Mouse (Mus musculus): ENCODE results near the gene Glod5.
"Not testable (repeated sequence)": the region's sequence is repeated elsewhere in the genome, so short reads cannot be mapped to it uniquely, and the experiment has no call there.

The Glod5 gene

DNA sequence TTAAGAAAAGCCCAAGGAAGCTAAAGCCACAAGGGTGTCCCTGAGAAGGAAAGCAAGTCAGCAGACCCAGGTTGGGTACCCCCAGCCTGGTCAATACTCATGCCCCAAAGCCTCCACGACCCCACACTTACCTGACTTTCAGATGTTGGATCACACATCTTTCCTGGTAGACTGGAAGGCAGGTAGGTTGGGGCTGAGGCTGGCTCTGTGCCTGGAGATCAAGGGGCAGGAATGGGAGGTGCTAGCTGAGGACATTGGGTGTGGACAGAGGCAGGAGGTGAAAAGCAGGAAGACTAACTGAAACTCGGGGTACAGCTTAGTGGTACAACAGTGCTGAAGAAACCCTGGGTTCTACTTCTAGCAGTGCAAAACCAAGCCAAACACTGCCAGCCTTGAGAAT lies at the start of gene Glod5:
TSS of gene Glod5 (minus strand) at position 207 of the 400 bp plus-strand sequence.
- no peak for DNase-seq (ENCODE audit: low read depth)

DNA sequence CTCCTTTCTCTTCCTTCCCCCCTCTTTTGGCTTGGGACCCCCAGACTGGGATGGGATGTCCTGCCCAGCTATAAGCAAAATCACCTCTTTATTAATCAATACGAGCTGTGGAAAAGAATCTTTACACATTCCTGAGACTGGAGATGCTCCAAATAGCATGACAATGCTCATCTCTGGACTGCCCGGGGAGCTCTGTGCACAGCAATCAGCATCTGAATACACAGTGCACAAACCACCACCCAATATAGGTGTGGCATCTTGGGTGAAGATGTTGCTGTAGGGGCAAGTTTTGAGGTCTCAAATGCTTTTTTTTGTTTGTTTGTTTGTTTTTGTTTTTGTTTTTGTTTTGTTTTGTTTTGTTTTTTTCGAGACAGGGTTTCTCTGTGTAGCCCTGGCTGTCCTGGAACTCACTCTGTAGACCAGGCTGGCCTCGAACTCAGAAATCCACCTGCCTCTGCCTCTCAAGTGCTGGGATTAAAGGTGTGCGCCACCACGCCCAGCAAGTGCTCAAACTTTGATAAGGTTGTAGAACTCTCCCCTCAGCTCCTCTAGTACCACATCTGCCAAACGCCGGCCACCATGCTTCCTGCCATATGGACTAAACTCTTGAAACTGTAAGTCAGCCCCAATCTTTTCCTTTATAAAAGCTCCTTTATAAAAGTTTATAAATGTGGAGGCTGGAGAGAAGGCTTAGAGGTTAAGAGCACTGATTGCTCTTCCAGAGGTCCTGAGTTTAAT lies 32.9 kb upstream of the Glod5 start:
- not testable (repeated sequence) for DNase-seq (ENCODE audit: low read depth)

DNA sequence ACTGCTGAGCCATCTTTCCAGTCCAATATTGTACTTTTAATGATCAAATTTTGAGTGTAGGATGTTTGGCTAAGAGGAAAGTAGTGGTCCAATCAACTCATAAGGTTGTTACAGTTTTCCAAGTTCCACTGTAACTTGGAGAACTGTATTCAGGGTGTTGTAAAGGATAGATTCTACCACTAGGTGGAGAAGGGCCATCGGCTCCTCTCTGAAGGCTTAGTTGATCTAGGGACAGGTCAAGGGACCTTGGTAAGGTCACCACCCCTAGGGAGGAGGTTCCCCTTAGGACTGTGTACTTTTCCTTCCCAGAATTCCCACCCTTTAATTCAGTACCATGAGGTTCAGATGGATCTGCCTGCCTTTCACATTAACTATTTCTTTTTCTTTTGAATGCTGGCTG lies 14.7 kb upstream of the Glod5 start:
- no peak for DNase-seq (ENCODE audit: low read depth)

DNA sequence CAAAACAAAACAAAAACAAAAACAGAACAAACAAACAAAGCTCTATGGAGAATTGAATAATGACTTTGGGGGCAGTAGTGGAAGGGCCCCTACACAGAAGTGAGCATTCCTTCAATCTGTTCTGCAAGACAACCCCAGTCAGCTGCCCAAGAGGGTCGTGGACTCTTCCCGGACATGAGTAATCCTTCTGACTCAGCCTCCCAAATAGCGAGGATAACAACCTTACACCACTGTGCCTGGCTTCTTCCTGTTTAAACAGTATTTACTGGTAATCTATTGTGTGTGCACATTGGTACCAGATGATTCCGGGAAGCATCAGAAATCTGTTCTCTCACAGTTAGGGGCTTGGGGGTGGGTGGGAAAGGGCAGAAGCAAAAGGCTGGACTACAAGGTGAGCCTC lies 8.5 kb upstream of the Glod5 start:
- no peak for DNase-seq (ENCODE audit: low read depth)

DNA sequence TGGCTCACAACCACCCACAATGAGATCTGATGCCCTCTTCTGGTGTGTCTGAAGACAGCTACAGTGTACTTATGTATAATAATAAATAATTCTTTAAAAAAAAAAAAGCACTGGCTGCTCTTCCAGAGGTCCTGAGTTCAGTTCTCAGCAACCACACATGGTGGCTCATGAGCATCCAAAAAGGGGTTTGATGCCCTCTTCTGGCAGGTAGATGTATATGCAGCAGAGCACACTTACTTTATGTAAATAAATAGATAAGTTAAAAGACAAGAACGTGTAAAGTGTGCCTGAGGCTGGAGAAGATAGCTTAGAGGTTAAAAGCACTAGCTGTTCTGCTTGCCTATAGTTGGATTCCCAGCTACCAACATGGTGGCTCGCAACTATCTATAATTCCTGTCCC lies 6.5 kb upstream of the Glod5 start:
- no peak for DNase-seq (ENCODE audit: low read depth)

DNA sequence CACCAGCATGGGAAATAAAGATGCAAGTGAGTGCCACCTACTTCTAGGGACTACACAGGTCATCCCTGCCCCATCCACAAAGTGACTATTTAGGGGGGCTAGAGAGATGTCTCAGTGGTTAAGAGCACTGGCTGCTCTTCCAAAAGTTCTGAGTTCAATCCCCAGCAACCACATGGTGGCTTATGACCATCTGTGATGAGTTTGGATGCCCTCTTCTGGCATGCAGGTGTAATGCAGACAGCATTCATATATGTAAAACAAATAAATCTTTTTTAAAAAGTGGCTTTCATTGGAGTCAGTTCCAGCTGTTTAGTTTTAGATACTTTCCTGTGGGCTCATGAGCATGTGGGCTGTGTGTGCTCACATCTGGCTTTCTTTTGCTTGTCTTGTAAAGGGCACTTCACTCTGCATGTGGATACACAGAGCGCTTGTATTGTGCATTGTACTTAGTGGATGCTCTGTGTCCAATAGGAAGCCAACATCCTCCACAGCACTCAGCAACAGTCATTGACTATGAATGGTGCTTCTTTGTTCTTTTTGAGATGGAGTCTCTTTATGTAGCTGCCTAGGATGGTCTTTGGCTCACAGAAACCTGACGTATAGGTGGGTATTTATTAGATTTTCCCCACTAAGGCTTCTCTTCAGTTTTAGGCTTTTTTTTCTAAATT lies 2.0 kb upstream of the Glod5 start:
- DNase-seq (ENCODE audit: low read depth) = no peak

DNA sequence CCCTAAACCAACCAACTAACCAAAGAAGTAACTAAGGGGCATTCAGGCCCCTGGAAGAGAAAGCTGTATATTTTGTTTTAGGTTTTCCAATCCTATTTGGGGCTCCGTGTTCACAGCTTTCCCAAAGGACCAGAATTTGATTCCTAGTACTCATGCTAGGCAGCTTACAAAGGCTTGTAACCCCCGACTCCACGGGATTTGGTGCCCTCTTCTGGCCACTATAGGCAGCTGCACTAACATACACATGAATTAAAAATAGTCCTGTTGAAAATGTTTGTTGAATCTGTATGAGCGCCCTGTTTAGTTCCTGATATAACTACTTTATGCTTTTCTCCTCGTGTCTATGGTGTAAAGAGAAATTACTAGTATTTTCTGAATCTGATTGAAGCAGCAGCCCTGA lies 1.1 kb downstream of the Glod5 start:
- DNase-seq (ENCODE audit: low read depth) = peak; percentile 16

DNA sequence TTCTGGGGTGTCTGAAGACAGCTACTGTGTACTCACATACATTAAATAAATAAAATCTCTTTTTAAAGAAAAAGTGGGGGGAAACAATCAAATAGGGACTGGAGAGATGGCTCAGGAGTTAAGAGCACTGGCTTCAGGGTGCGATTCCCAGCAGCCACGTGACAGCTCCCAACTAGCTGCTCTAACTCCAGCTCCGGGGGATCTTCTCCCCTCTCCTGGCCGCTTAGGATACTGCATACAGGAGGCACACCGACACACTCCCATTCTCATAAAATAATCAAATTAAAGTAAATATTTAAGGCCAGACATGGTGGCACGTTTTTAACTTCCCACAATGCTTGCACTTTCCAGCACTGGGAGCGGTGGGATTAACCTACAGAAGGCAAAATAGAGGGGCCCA lies 2.6 kb downstream of the Glod5 start:
- not testable (repeated sequence) for DNase-seq (ENCODE audit: low read depth)

DNA sequence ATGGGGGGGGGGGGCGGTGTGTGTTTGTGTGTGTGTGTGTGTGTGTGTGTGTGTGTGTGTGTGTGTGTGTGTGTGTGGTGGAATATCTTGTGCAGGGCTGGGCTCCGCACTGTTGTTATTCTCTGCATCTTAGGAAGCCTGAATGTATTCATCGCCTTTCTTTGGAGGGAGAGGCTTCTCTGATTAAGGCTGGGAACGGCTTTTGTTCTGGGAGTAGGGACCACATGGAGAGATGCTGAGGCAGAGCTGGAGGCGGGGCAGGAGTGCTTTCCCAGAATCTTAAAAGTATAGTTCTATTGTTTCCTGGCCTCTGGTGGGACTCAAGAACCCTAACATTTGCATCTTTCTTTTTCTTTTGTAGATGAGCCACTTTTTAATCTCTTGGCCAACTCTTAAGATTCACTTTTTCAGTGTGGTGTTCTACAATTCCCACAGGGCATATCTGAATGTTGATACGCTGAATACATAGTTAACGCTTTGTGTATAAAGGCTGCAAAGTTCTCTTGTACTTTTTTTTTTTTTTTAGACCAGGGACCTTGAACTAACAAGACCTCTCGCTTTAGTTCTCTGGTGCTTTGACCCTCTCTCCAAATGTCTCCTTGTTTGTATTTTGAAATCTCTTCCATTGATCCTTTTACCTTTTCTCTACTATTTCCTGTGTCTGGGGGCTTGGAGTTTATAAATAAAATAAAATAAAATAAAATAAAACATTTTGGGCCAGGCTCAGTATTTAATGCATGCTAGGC lies 4.5 kb downstream of the Glod5 start:
- DNase-seq (ENCODE audit: low read depth) = no peak

DNA sequence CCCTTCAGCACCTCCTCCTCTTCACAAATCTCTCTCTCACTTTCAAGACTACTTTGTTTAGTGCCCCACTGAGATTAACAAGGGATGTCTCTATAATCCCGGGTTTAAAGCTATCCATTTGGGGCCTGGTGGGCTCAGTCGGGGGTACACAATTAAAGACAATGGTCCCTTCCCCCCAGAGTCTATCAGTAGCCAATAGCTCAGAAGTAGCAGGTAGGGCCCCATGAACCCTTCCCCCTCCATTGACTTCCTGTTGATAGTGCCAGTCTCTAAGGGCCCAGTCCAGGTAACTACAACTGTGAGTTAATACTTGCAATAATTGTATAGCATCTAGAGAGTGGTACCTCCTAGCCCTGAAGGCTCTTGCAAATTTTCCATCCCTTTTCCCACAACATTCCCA lies 5.1 kb downstream of the Glod5 start:
- no peak for DNase-seq (ENCODE audit: low read depth)

DNA sequence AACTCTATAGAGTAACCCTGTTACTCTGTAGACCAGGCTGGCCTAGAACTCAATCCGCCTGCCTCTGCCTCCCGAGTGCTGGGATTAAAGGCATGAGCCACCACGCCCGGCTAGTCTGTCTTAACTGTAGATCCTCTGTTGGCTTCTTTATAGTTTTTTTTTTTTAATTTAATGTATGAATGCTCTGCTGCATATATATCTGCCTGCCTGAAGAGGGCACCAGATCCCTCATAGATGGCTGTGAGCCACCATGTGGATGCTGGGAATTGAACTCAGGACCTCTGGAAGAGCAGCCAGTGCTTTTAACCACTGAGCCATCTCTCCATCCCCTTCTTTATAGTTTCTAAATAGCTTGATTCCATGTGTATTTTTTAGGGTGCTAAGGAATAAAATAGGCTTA lies 8.9 kb downstream of the Glod5 start:
- DNase-seq (ENCODE audit: low read depth) = not testable (repeated sequence)

DNA sequence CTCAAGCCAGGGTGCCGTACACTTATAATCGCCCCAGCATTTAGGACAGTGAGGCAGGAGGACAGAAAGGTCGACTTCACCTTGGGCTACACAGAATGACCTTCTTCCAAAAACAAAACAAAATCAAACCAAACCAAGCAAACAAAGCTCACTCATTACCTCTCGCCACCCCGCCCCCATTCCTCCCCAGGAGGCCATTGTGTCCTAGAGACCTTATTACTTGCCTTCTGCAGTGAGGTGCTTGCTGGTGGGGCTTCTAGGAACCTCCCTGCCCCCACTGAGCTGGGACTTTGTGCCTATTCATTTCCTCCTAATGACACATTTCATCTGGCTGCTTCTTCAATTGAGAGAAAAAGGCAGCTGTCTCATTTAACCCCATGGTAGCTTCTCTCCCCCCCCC lies 9.7 kb downstream of the Glod5 start:
- no peak for DNase-seq (ENCODE audit: low read depth)

DNA sequence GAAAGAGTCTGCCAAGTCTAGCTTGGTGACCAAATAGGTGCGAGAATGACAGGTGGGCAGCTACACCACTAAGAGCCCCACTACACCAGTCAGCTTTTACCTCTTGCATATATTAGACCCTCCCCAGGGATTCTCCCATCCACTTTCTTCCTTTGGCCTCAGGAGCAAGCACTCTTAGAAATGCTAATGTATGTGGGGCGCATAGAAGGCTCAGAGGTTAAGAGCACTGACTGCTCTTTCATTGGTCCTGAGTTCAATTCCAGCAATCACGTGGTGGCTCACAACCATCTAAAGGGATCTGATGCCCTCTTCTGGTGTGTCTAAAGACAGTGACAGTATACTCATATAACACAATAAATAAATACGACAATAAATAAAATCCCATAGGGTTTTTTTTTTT lies 15.3 kb downstream of the Glod5 start:
- no peak for DNase-seq (ENCODE audit: low read depth)

DNA sequence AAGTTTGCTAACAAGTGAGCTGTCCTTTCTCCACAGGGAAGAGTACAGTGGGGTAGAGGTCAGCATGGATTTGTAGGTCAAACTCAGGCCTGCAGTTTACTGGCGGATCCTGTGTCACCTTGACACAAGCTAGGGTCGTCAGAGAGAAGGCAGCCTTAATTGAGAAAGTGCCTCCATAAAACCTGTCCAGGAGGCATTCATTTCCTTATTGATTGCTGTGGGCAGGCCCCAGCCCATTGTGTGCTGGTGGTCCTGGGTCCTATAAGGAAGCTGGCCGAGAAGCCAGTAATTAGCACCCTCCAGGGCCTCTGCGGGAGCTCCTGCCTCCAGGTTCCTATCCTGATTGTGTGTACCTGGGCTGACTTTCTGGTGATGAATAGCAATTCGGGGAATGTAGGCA lies 16.3 kb downstream of the Glod5 start:
- DNase-seq (ENCODE audit: low read depth) = no peak

DNA sequence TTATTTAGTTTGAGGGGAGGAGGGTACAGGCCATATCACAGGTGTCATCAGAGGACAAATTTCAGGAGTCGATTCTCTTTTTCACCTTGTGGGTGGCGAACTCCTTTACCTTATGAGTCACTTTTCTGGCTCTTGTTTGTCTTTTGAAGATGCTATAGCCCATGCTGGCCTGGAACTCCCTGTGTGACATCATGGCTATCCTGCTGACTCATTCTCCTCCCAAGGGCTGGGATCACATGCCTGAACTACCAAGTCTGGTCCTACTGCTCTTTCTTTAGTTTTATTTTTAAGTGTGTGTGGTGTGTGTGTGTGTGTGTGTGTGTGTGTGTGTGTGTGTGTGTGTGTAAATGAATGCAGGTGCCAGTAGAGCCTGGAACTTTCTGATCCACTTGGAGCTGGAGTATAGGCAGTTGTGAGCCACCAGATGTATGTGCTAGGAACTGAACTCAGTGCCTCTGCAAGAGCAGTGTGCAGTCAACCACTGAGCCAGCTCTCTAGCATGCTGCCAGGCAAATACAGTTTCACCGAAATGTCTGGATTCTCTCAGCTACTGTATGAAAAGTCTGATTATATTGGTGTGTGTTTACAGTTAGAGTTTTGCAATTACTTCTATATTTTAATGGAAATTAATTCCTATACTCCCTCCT lies 17.6 kb downstream of the Glod5 start:
- DNase-seq (ENCODE audit: low read depth) = peak; percentile 14

DNA sequence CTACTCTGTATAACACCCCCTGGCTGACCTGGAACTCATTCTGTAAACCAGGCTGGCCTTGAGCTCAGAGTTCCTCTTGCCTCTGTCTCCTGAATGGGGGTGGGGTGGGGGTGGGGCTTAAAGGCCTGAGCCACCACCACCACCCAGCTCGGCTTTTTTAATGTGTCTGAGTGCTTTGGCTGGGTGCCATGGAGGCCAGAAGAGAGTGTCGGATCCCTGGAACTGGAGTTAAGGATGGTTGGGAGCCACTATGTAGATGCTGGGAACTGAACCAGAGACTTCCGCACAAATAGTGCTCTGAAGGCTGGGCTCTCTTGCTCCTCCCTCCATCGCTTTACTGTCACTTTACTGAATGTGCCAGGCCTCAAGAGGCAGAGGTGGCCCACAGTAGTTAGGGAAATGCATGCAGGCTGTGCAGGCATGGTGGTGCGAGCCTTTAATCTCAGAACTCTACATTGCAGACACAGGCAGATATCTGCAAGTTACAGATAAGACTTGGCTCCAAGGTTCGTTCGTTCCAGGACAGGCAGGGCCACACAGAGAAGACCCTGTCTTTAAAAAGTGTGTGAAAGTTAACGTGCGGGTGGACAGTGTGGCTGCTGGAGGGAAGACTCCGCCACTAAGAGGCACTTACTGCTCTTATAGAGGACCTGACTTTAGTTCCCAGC lies 25.1 kb downstream of the Glod5 start:
- no peak for DNase-seq (ENCODE audit: low read depth)

DNA sequence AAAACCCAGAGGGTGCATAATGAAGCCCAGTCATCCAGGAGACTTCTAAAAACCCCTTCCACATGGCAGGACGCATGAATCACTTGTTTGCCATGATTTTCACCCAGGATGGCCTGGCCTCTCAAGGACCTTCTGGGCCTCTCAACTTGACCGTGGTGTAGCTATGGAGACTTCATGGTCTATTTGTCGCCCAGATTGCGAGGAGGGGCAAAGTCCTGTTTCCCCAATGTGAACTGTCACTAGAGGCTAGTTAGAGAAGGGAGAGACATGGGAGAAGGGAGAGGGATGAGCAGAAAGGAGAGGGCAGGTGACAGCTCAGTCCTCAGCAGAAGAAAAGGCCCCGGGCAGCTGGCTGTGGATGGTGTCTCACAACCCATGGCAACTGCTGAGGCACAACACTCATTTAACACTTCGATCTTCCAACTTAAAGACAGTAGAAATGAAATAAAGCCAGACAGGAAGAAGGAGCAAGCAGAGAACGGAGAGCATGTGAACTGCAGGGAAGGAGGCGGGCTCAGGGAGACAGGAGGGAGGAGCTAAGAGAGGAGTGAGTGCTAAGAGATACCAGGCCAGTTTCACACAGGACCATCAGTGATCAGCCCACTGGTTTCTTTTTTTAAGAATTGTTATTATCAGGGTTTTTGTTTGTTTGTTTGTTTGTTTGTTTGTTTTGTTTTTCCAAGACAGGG lies 25.8 kb downstream of the Glod5 start:
- no peak for DNase-seq (ENCODE audit: low read depth)

DNA sequence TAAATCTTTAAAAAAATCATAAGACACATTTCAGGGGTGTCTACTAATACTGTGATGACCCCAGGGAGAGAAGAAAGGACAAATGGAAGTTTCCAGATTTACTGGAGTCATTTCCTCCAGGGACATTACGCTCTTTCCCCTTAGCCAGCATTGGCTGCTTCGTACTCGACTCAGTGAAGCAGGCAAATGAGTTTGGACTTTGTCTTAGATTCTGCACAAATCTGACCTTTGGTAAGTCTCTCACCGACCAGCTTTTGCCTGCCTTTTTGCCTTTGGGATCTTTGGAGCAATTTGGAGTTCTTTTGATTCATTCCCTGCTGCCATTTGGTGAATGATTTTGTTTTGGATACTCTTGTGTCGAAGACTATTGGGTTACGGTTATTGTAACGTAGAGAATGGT lies 36.9 kb downstream of the Glod5 start:
- no peak for DNase-seq (ENCODE audit: low read depth)

DNA sequence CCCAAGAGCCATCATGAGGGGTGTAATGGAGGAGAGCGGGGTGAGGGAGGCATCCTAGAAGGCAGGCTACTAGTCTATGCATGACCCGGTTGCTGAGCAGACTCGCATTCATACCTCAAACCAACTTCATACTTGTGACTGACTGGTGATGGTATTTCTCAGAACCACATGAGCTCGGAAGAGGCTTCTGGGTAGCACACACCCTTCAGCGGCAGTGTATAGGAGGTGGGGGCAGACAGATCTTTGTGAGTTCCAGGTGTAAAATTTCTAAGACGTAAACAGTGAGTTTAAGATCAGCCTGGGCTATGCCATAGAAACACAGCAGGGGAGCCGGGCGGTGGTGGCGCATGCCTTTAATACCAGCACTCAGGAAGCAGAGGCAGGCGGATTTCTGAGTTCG lies 40.4 kb downstream of the Glod5 start, which contains the start of gene Gata1:
TSS of gene Gata1 (minus strand) at position 180 of the 400 bp plus-strand sequence.
- DNase-seq (ENCODE audit: low read depth) = no peak

DNA sequence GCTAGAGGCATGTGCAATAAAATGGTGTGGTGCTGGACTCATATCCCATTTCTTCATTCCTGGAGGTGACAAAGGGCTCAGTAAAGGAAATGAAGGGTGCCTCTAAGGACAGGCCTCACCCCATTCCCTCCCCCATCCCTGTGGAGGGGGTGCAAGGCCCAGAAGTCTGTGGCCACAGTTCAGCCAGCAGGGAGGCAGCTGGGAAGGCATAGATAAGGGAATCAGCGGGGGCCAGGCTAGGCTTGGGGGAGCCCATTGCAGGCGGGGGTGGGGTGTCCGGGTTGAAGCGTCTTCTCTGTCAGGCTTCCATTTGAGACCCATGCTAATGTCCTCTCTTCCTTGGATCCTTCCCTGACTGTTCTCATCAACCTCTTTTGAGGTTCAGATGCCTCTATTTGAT lies 47.0 kb downstream of the Glod5 start:
- no peak for DNase-seq (ENCODE audit: low read depth)

DNA sequence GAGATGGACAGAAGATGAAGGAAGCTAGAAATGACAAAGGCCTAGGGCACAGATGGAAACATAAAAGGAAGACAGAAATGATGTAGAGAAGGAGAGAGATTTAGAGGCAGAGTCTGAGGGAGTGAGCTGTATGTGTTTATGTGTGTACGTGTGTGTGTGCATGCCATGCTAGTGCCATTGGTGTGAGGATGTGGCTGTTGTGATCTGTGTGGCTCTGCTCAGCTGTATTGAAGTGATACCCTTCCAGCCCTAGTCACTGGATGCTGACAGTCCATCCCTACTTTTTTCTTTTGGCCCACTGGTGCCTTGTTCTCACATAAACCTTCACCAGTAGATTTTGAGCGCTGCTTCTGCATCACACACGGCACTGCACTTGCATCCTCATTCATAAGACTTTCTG lies 49.4 kb downstream of the Glod5 start:
- no peak for DNase-seq (ENCODE audit: low read depth)
